Mouse (Mus musculus) hindbrain, embryonic 14.5 days (tissue): ENCODE measurements around the gene Cetn4. TPM values are rescaled to one million over a fixed set of nuclear protein-coding genes. Genes with fewer than 3 reads are reported as not detected.

ENCODE experiments used
- ATAC-seq: fragments of 200-750 bp; cut with Nextera tagmentation; 2 replicates; pipeline ENCODE4 v1.8.0; 2017; ENCODE audit warnings: moderate number of reproducible peaks, mild to moderate bottlenecking, moderate TSS enrichment, moderate library complexity; ENCODE audit not compliant: low FRiP score
- DNase-seq: peaks from one replicate; pipeline ENCODE4 v3.0.0-alpha.2; 2015; ENCODE audit warnings: low spot score
- H3K27ac ChIP-seq: fragments of 300-500 bp; sonication (generic); 2 replicates; pipeline ENCODE4 v1.5.1; 2014; ENCODE audit warnings: mild to moderate bottlenecking, moderate library complexity
- H3K27me3 ChIP-seq: fragments of 300-500 bp; sonication (generic); 2 replicates; pipeline ENCODE4 v1.6.1; 2014; ENCODE audit warnings: mild to moderate bottlenecking, low read length, mixed read lengths; ENCODE audit not compliant: control insufficient read depth, insufficient read depth
- H3K36me3 ChIP-seq: fragments of 300-500 bp; sonication (generic); replicated peaks from 2 replicates; pipeline ENCODE4 v1.6.1; 2014; ENCODE audit not compliant: control insufficient read depth, insufficient read depth
- H3K4me1 ChIP-seq: fragments of 300-500 bp; sonication (generic); replicated peaks from 2 replicates; pipeline ENCODE4 v1.6.1; 2014; ENCODE audit warnings: antibody characterized with exemption, low read length, mixed read lengths; ENCODE audit not compliant: control insufficient read depth, insufficient read depth
- H3K4me2 ChIP-seq: fragments of 300-500 bp; sonication (generic); replicated peaks from 2 replicates; pipeline ENCODE4 v1.6.1; 2014; ENCODE audit warnings: mild to moderate bottlenecking, moderate library complexity
- H3K4me3 ChIP-seq: fragments of 300-500 bp; sonication (generic); replicated peaks from 2 replicates; pipeline ENCODE4 v1.5.1; 2014; ENCODE audit warnings: mild to moderate bottlenecking, low read length
- H3K9ac ChIP-seq: fragments of 300-500 bp; sonication (generic); 2 replicates; pipeline ENCODE4 v1.6.1; 2014
- H3K9me3 ChIP-seq: fragments of 300-500 bp; sonication (generic); 2 replicates; pipeline ENCODE4 v1.6.1; 2016; ENCODE audit warnings: low read length; ENCODE audit not compliant: control insufficient read depth
- WGBS: fragments of 180-500 bp; shearing (Covaris S2); extraction: QIAGEN DNeasy Blood & Tissue Kit; methylation state at CpG from one replicate; pipeline ENCODE4 v1.1.7; 2014; 5-methylcytosine and 5-hydroxymethylcytosine counted together
- polyA plus RNA-seq: library from polyadenylated mRNA; unstranded; fragments of >200 nt; fragmentation: Nextera tagmentation; extraction: Ambion mirVana; gene quantifications from 2 replicates; pipeline ENCODE4 v1.2.1, GENCODE M21; 2014

Cetn4 gene
- polyA plus RNA-seq, 1 experiment from 2014 or later = 1.5 TPM

- ATAC-seq (no peak), DNase-seq (no peak)
- H3K9me3 ChIP-seq = no peaks in the 10 kb centered on the region
- peak overlapping the region; percentile 81 for H3K4me3 ChIP-seq
- H3K9ac ChIP-seq = peak overlapping the region; percentile 88
- H3K4me1 ChIP-seq = peaks cover 7% of the 10 kb centered on the region; the same call in 1 of the 2 replicates
- no peak overlapping the region for H3K27ac ChIP-seq
- H3K27me3 ChIP-seq = no peaks in the 10 kb centered on the region
- 59% methylated on average over 1 of the region's 1 CpGs for WGBS
- no peaks in the 10 kb centered on the region for H3K36me3 ChIP-seq
- peak overlapping the region; percentile 68 for H3K4me2 ChIP-seq
Measured at GRCm38 (mm10) chr3:37313371-37313770, 863 bp upstream of the Cetn4 start.

- Histone ChIP-seq H3K36me3 (no peaks in the 10 kb centered on the region), H3K27ac (0 out of 2 replicates have a peak overlapping the region, but pooled peaks have one; percentile 22), H3K4me2 (peak overlapping the region; percentile 68), H3K27me3 (no peaks in the 10 kb centered on the region), H3K9ac (peak overlapping the region; percentile 88), H3K4me3 (peak overlapping the region; percentile 81), H3K4me1 (peaks cover 7% of the 10 kb centered on the region; the same call in 1 of the 2 replicates), H3K9me3 (no peaks in the 10 kb centered on the region)
- WGBS = 2% methylated on average over 10 of the region's 10 CpGs
- ATAC-seq = no peak; the same call in 1 of the 2 replicates
- no peak for DNase-seq
Measured at GRCm38 (mm10) chr3:37311897-37312369, 575 bp downstream of the Cetn4 start.

- H3K36me3 ChIP-seq = no peaks in the 10 kb centered on the region
- no peak overlapping the region for H3K9ac ChIP-seq
- no peaks in the 10 kb centered on the region for H3K4me1 ChIP-seq
- no peak overlapping the region for H3K4me2 ChIP-seq
- DNase-seq (no peak), ATAC-seq (no peak)
- no peaks in the 10 kb centered on the region for H3K9me3 ChIP-seq
- WGBS = 75% methylated on average over 8 of the region's 8 CpGs
- no peak overlapping the region for H3K27ac ChIP-seq
- no peak overlapping the region for H3K4me3 ChIP-seq
- H3K27me3 ChIP-seq = no peaks in the 10 kb centered on the region
Measured at GRCm38 (mm10) chr3:37303392-37304139, 8.9 kb downstream of the Cetn4 start.

GRCm38 (mm10) chr3:37302685-37303084 lies 9.8 kb downstream of the Cetn4 start:
- H3K27me3 ChIP-seq = no peaks in the 10 kb centered on the region
- H3K4me1 ChIP-seq = no peaks in the 10 kb centered on the region
- H3K9me3 ChIP-seq = no peaks in the 10 kb centered on the region
- no peak overlapping the region for H3K4me3 ChIP-seq
- H3K4me2 ChIP-seq = no peak overlapping the region
- 43% methylated on average over 12 of the region's 12 CpGs for WGBS
- DNase-seq (peak; percentile 47), ATAC-seq (no peak)
- H3K27ac ChIP-seq = no peak overlapping the region
- no peaks in the 10 kb centered on the region for H3K36me3 ChIP-seq
- no peak overlapping the region for H3K9ac ChIP-seq

GRCm38 (mm10) chr3:37299470-37299869 lies 13.0 kb downstream of the Cetn4 start:
- H3K4me3 ChIP-seq = no peak overlapping the region
- WGBS = 68% methylated on average over 3 of the region's 3 CpGs
- ATAC-seq = no peak

GRCm38 (mm10) chr3:37292654-37293053 lies 19.9 kb downstream of the Cetn4 start:
- WGBS = 84% methylated on average over 2 of the region's 2 CpGs
- ATAC-seq = no peak

More at GRCm38 (mm10) chr3:37299470-37299869, 13.0 kb downstream of the Cetn4 start:
- Histone ChIP-seq H3K4me1 (no peaks in the 10 kb centered on the region), H3K27ac (no peak overlapping the region), H3K9ac (no peak overlapping the region), H3K9me3 (no peaks in the 10 kb centered on the region), H3K4me2 (no peak overlapping the region), H3K27me3 (no peaks in the 10 kb centered on the region), H3K36me3 (no peaks in the 10 kb centered on the region)
- DNase-seq = no peak

GRCm38 (mm10) chr3:37291929-37292328 lies 20.6 kb downstream of the Cetn4 start:
- no peaks in the 10 kb centered on the region for H3K9me3 ChIP-seq
- DNase-seq (no peak), ATAC-seq (no peak)
- no peak overlapping the region for H3K27ac ChIP-seq
- no peak overlapping the region for H3K4me3 ChIP-seq
- WGBS = 90% methylated on average over 2 of the region's 2 CpGs
- H3K36me3 ChIP-seq = no peaks in the 10 kb centered on the region
- H3K4me2 ChIP-seq = no peak overlapping the region
- H3K4me1 ChIP-seq = no peaks in the 10 kb centered on the region
- H3K27me3 ChIP-seq = no peaks in the 10 kb centered on the region
- H3K9ac ChIP-seq = no peak overlapping the region

More at GRCm38 (mm10) chr3:37292654-37293053, 19.9 kb downstream of the Cetn4 start:
- H3K4me2 ChIP-seq = no peak overlapping the region
- no peaks in the 10 kb centered on the region for H3K4me1 ChIP-seq
- no peaks in the 10 kb centered on the region for H3K9me3 ChIP-seq
- no peak for DNase-seq
- no peaks in the 10 kb centered on the region for H3K27me3 ChIP-seq
- no peaks in the 10 kb centered on the region for H3K36me3 ChIP-seq
- H3K4me3 ChIP-seq = no peak overlapping the region
- H3K9ac ChIP-seq = no peak overlapping the region
- no peak overlapping the region for H3K27ac ChIP-seq

GRCm38 (mm10) chr3:37290881-37291541 lies 21.5 kb downstream of the Cetn4 start:
- Histone ChIP-seq H3K4me1 (no peaks in the 10 kb centered on the region), H3K4me2 (no peak overlapping the region), H3K4me3 (no peak overlapping the region), H3K27ac (no peak overlapping the region), H3K27me3 (no peaks in the 10 kb centered on the region), H3K9me3 (no peaks in the 10 kb centered on the region), H3K9ac (no peak overlapping the region), H3K36me3 (no peaks in the 10 kb centered on the region)
- no peak for DNase-seq
- 58% methylated on average over 7 of the region's 7 CpGs for WGBS
- ATAC-seq = peak; percentile 34; the same call in 1 of the 2 replicates

- Histone ChIP-seq H3K9me3 (no peaks in the 10 kb centered on the region), H3K9ac (no peak overlapping the region), H3K4me1 (no peaks in the 10 kb centered on the region), H3K4me3 (no peak overlapping the region), H3K4me2 (no peak overlapping the region), H3K27me3 (no peaks in the 10 kb centered on the region), H3K27ac (no peak overlapping the region), H3K36me3 (no peaks in the 10 kb centered on the region)
- no peak for ATAC-seq
- WGBS = 98% methylated on average over 2 of the region's 2 CpGs
- DNase-seq = no peak
Measured at GRCm38 (mm10) chr3:37289237-37289636, 23.3 kb downstream of the Cetn4 start.
